Mouse (Mus musculus): ENCODE data around the gene Gm42906. TPM values are rescaled to one million over a fixed set of nuclear protein-coding genes. Genes with fewer than 3 reads are reported as not detected.

Gm42906 gene
- polyA plus RNA-seq, 1 experiment from 2014 or later = not detected

DNA sequence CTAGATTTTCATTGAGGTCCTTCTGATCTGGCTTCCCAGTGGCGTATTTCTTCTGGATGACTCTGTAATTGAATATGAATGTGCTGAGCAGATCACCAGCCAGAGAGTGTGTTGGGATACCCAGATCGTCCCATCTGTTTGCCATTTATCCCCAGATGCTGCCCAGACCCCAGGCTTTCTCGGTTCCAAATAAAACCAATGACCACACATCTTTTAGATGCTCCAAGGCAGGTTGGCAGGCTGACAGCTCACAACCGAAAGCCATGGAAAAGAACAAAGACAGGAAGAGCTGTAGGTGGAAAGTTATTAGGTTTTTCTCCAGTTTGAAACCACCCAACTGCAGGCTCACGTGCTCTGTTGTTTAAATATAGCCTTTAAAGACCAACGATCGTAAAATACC lies 381.0 kb downstream of the Gm42906 start:
- WGBS = 72% methylated on average over 7 of the region's 7 CpGs
- no peak overlapping the region for H3K4me2 ChIP-seq
- 0 out of 2 replicates have a peak, but pooled peaks cover 4% of the 10 kb centered on the region for H3K4me1 ChIP-seq
- no peak overlapping the region for H3K9ac ChIP-seq
- peaks cover 61% of the 10 kb centered on the region for H3K36me3 ChIP-seq
- no peak overlapping the region for H3K4me3 ChIP-seq
- H3K27ac ChIP-seq = no peak overlapping the region; the same call in 1 of the 2 replicates
- H3K27me3 ChIP-seq = no peaks in the 10 kb centered on the region
- no peaks in the 10 kb centered on the region for H3K9me3 ChIP-seq
- no peak for ATAC-seq (ENCODE audit: borderline replicate concordance, extremely low read depth, low FRiP score, low TSS enrichment)

DNA sequence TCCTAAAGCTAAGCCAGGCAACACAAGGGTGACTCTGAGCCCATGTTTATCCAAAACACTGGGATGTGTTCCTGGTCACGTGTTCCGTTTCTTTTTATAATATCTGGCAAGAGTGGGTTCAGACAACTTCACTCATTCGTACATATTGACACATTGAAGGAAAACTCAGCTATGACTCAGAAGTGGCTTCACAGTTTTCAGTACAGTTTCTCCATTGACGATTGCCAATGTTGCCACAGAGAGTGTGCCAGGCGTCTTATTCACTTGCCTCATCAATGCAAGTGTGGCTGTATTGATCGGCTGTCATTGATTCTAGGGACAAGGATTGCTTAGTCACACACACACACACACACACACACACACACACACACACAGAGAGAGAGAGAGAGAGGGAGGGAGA lies 381.8 kb downstream of the Gm42906 start:
- peaks cover 66% of the 10 kb centered on the region for H3K36me3 ChIP-seq

GRCm38 (mm10) chr5:151042911-151043310 lies 385.1 kb downstream of the Gm42906 start:
- Histone ChIP-seq H3K4me2 (no peak overlapping the region), H3K27me3 (no peaks in the 10 kb centered on the region), H3K9me3 (no peaks in the 10 kb centered on the region), H3K27ac (no peak overlapping the region), H3K4me1 (0 out of 2 replicates have a peak, but pooled peaks cover 4% of the 10 kb centered on the region), H3K9ac (no peak overlapping the region), H3K36me3 (peaks cover 74% of the 10 kb centered on the region), H3K4me3 (no peak overlapping the region)
- no peak for ATAC-seq (ENCODE audit: borderline replicate concordance, extremely low read depth, low FRiP score, low TSS enrichment)
- 85% methylated on average over 5 of the region's 5 CpGs for WGBS

More for the DNA sequence above, 381.8 kb downstream of the Gm42906 start:
- Histone ChIP-seq H3K4me2 (no peak overlapping the region), H3K27me3 (no peaks in the 10 kb centered on the region), H3K27ac (no peak overlapping the region), H3K4me3 (no peak overlapping the region), H3K9ac (no peak overlapping the region), H3K4me1 (0 out of 2 replicates have a peak, but pooled peaks cover 4% of the 10 kb centered on the region), H3K9me3 (no peaks in the 10 kb centered on the region)
- WGBS = 90% methylated on average over 6 of the region's 6 CpGs
- ATAC-seq (ENCODE audit: borderline replicate concordance, extremely low read depth, low FRiP score, low TSS enrichment) = no peak

GRCm38 (mm10) chr5:151037871-151038270 lies 390.1 kb downstream of the Gm42906 start:
- Histone ChIP-seq H3K4me1 (no peaks in the 10 kb centered on the region), H3K27ac (no peak overlapping the region), H3K36me3 (peaks cover 43% of the 10 kb centered on the region), H3K4me3 (no peak overlapping the region), H3K4me2 (no peak overlapping the region), H3K9me3 (no peaks in the 10 kb centered on the region), H3K9ac (no peak overlapping the region), H3K27me3 (no peaks in the 10 kb centered on the region)
- 83% methylated on average over 7 of the region's 7 CpGs for WGBS
- ATAC-seq (ENCODE audit: borderline replicate concordance, extremely low read depth, low FRiP score, low TSS enrichment) = no peak

GRCm38 (mm10) chr5:151034715-151035512 lies 393.0 kb downstream of the Gm42906 start:
- 55% methylated on average over 9 of the region's 9 CpGs for WGBS
- ATAC-seq (ENCODE audit: borderline replicate concordance, extremely low read depth, low FRiP score, low TSS enrichment) = no peak

DNA sequence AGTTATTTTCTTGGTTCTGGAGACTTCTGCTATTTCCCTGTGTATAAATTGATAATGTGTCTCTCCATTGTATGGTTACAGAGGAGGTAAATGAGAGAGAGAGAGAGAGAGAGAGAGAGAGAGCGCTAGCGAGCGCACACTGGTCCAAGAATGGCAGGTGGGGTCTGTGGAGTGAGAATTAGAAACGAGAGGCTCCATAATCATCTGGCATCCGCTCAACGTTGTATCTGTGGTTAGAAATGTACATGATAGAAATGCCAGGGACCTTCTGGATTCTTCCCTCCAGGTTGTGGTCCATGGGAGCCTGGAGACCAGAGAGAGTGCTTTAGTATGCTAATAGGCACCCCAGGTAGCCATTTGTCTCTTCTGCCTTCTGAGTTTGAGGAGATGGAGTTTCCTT lies 399.1 kb downstream of the Gm42906 start:
- no peaks in the 10 kb centered on the region for H3K36me3 ChIP-seq
- H3K4me3 ChIP-seq = no peak overlapping the region
- WGBS = 63% methylated on average over 6 of the region's 6 CpGs
- H3K9ac ChIP-seq = no peak overlapping the region
- H3K4me2 ChIP-seq = no peak overlapping the region
- no peaks in the 10 kb centered on the region for H3K27me3 ChIP-seq
- no peak for ATAC-seq (ENCODE audit: borderline replicate concordance, extremely low read depth, low FRiP score, low TSS enrichment)
- no peaks in the 10 kb centered on the region for H3K9me3 ChIP-seq
- peaks cover 13% of the 10 kb centered on the region for H3K4me1 ChIP-seq
- H3K27ac ChIP-seq = no peak overlapping the region

More at GRCm38 (mm10) chr5:151034715-151035512, 393.0 kb downstream of the Gm42906 start:
- no peaks in the 10 kb centered on the region for H3K9me3 ChIP-seq
- H3K27ac ChIP-seq = no peak overlapping the region
- no peaks in the 10 kb centered on the region for H3K27me3 ChIP-seq
- H3K36me3 ChIP-seq = peaks cover 17% of the 10 kb centered on the region
- no peaks in the 10 kb centered on the region for H3K4me1 ChIP-seq
- no peak overlapping the region for H3K4me2 ChIP-seq
- no peak overlapping the region for H3K9ac ChIP-seq
- no peak overlapping the region for H3K4me3 ChIP-seq

- ATAC-seq (ENCODE audit: borderline replicate concordance, extremely low read depth, low FRiP score, low TSS enrichment) = no peak
- H3K4me1 ChIP-seq = peaks cover 20% of the 10 kb centered on the region
- H3K4me3 ChIP-seq = no peak overlapping the region
- no peak overlapping the region for H3K9ac ChIP-seq
- H3K36me3 ChIP-seq = no peaks in the 10 kb centered on the region
- no peaks in the 10 kb centered on the region for H3K27me3 ChIP-seq
- H3K9me3 ChIP-seq = no peaks in the 10 kb centered on the region
- H3K27ac ChIP-seq = no peak overlapping the region
- 48% methylated on average over 7 of the region's 7 CpGs for WGBS
- no peak overlapping the region for H3K4me2 ChIP-seq
Measured at GRCm38 (mm10) chr5:151027171-151027570, 400.8 kb downstream of the Gm42906 start.

GRCm38 (mm10) chr5:151026069-151026468 lies 401.9 kb downstream of the Gm42906 start:
- H3K4me1 ChIP-seq = peaks cover 20% of the 10 kb centered on the region
- no peak overlapping the region for H3K27ac ChIP-seq
- H3K27me3 ChIP-seq = no peaks in the 10 kb centered on the region
- no peak for ATAC-seq (ENCODE audit: borderline replicate concordance, extremely low read depth, low FRiP score, low TSS enrichment)
- 74% methylated on average over 4 of the region's 4 CpGs for WGBS
- no peaks in the 10 kb centered on the region for H3K9me3 ChIP-seq
- no peak overlapping the region for H3K4me2 ChIP-seq
- no peaks in the 10 kb centered on the region for H3K36me3 ChIP-seq
- H3K4me3 ChIP-seq = no peak overlapping the region
- H3K9ac ChIP-seq = no peak overlapping the region

GRCm38 (mm10) chr5:151024483-151024882 lies 403.5 kb downstream of the Gm42906 start:
- WGBS = 65% methylated on average over 2 of the region's 2 CpGs
- Histone ChIP-seq H3K4me2 (no peak overlapping the region), H3K4me1 (peaks cover 30% of the 10 kb centered on the region), H3K9ac (no peak overlapping the region), H3K9me3 (no peaks in the 10 kb centered on the region), H3K36me3 (no peaks in the 10 kb centered on the region), H3K27me3 (no peaks in the 10 kb centered on the region), H3K4me3 (no peak overlapping the region), H3K27ac (no peak overlapping the region)
- ATAC-seq (ENCODE audit: borderline replicate concordance, extremely low read depth, low FRiP score, low TSS enrichment) = no peak

DNA sequence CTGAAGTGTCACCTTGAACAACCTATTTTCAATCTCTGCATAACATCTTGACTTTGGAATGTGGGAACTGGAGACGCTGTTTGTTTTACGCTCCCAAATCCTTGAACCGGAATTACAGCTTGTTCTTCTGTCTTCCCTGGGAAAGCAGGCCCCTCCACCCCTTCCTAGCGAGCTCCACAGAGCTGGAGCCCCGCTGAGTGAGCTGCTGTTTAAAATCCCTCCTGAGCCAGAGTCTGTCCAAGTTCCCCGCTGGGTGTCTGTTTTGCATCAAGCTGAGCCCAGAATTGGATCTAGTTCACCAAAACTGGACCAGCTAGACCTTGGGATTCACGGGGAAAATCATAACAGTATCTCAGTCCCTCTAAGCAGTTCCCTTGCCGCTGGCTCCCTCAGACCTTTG lies 404.5 kb downstream of the Gm42906 start:
- H3K4me1 ChIP-seq = peaks cover 29% of the 10 kb centered on the region
- H3K27ac ChIP-seq = peak overlapping the region; percentile 75
- 13% methylated on average over 8 of the region's 8 CpGs for WGBS
- no peak overlapping the region for H3K4me3 ChIP-seq
- ATAC-seq (ENCODE audit: borderline replicate concordance, extremely low read depth, low FRiP score, low TSS enrichment) = peak; percentile 50; the same call in 1 of the 2 replicates
- H3K4me2 ChIP-seq = peak overlapping the region; percentile 33
- no peaks in the 10 kb centered on the region for H3K27me3 ChIP-seq
- no peak overlapping the region for H3K9ac ChIP-seq
- no peaks in the 10 kb centered on the region for H3K9me3 ChIP-seq
- H3K36me3 ChIP-seq = no peaks in the 10 kb centered on the region

- Histone ChIP-seq H3K27ac (no peak overlapping the region), H3K27me3 (no peaks in the 10 kb centered on the region), H3K36me3 (no peaks in the 10 kb centered on the region), H3K4me1 (peaks cover 27% of the 10 kb centered on the region), H3K4me3 (no peak overlapping the region), H3K9me3 (no peaks in the 10 kb centered on the region), H3K4me2 (peak overlapping the region; percentile 33; the same call in 1 of the 2 replicates), H3K9ac (no peak overlapping the region)
- no peak for ATAC-seq (ENCODE audit: borderline replicate concordance, extremely low read depth, low FRiP score, low TSS enrichment)
- 28% methylated on average over 1 of the region's 1 CpGs for WGBS
Measured at GRCm38 (mm10) chr5:151022939-151023338, 405.0 kb downstream of the Gm42906 start.

DNA sequence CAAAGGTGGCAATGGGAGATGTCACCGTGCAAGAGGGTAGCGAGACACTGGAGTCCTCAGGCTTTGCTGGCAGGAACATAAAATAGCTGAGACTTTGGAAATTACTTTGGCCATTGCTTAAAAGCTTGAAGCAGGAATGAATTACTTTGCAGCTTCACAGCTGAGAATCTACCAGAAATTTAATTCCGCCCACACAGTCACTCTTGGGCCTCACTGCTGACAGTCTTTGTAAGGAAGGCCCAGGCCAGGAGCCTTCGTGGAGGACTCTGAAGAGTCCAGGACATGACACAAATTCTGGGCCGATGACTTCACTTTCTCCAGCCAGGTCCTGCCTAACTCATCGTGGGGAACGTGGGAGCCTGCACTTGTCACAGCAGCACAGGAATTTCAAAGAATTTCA lies 405.9 kb downstream of the Gm42906 start:
- H3K4me2 ChIP-seq = no peak overlapping the region
- H3K9ac ChIP-seq = no peak overlapping the region
- ATAC-seq (ENCODE audit: borderline replicate concordance, extremely low read depth, low FRiP score, low TSS enrichment) = no peak
- H3K4me3 ChIP-seq = no peak overlapping the region
- no peaks in the 10 kb centered on the region for H3K9me3 ChIP-seq
- no peaks in the 10 kb centered on the region for H3K27me3 ChIP-seq
- H3K27ac ChIP-seq = no peak overlapping the region
- WGBS = 71% methylated on average over 7 of the region's 7 CpGs
- peaks cover 22% of the 10 kb centered on the region; the same call in 1 of the 2 replicates for H3K4me1 ChIP-seq
- H3K36me3 ChIP-seq = no peaks in the 10 kb centered on the region

All from lung, embryonic 15.5 days (tissue).